Mouse (Mus musculus) embryonic fibroblast, embryonic 13.5 days (primary cell): Measurements from ENCODE around the gene Col4a2. TPM values are rescaled to one million over a fixed set of nuclear protein-coding genes. Genes with fewer than 3 reads are reported as not detected.

Experiments
- H3K27ac ChIP-seq: 2 replicates; pipeline ENCODE4 v1.5.1; 2012; ENCODE audit warnings: low read length, control low read depth, inconsistent platforms; ENCODE audit not compliant: insufficient read depth
- H3K4me1 ChIP-seq: 2 replicates; pipeline ENCODE4 v1.6.1; 2011; ENCODE audit warnings: low read length; ENCODE audit not compliant: control insufficient read depth, insufficient read depth
- H3K4me3 ChIP-seq: 2 replicates; pipeline ENCODE4 v1.5.1; 2011; ENCODE audit warnings: mild to moderate bottlenecking, control low read depth, low read length; ENCODE audit not compliant: insufficient read depth
- CTCF ChIP-seq: IDR thresholded peaks from 2 replicates; pipeline ENCODE4 v1.5.1; 2011; ENCODE audit warnings: mild to moderate bottlenecking, control low read depth, low read length, moderate library complexity, borderline replicate concordance; ENCODE audit not compliant: insufficient read depth
- POLR2A ChIP-seq: IDR thresholded peaks from 2 replicates; pipeline ENCODE4 v1.6.1; 2011; ENCODE audit warnings: low read depth, mild to moderate bottlenecking, control low read depth, low read length, moderate library complexity
- polyA plus RNA-seq: library from polyadenylated mRNA; stranded (reverse); fragments of >200 nt; gene quantifications from 2 replicates; pipeline ENCODE4 v1.2.4, GENCODE M21; 2011; ENCODE audit warnings: low read depth; ENCODE audit not compliant: missing spikeins, insufficient read length

Col4a2 gene
- polyA plus RNA-seq, 1 experiment: 282 TPM

GRCm38 (mm10) chr8:11375749-11376438 lies 63.3 kb downstream of the Col4a2 start:
- H3K27ac ChIP-seq: peak overlapping the region; percentile 69
- no peak for TF ChIP-seq POLR2A
- no peak overlapping the region for H3K4me3 ChIP-seq
- H3K4me1 ChIP-seq: peaks cover 23% of the 10 kb centered on the region

GRCm38 (mm10) chr8:11377391-11378210 lies 65.0 kb downstream of the Col4a2 start:
- TF ChIP-seq POLR2A (no peak), CTCF (no peak)
- no peak overlapping the region for H3K27ac ChIP-seq
- H3K4me3 ChIP-seq: no peak overlapping the region
- peaks cover 29% of the 10 kb centered on the region for H3K4me1 ChIP-seq

GRCm38 (mm10) chr8:11379590-11379989 lies 67.0 kb downstream of the Col4a2 start:
- H3K27ac ChIP-seq: no peak overlapping the region
- TF ChIP-seq POLR2A (no peak), CTCF (no peak)
- H3K4me1 ChIP-seq: peaks cover 28% of the 10 kb centered on the region
- no peak overlapping the region for H3K4me3 ChIP-seq

GRCm38 (mm10) chr8:11381544-11381943 lies 68.9 kb downstream of the Col4a2 start:
- TF ChIP-seq CTCF (no peak), POLR2A (no peak)
- Histone ChIP-seq H3K4me3 (no peak overlapping the region), H3K27ac (peak overlapping the region; percentile 83), H3K4me1 (peaks cover 38% of the 10 kb centered on the region)

GRCm38 (mm10) chr8:11382059-11382810 lies 69.6 kb downstream of the Col4a2 start:
- TF ChIP-seq CTCF (no peak), POLR2A (no peak)
- H3K4me3 ChIP-seq: no peak overlapping the region
- peaks cover 43% of the 10 kb centered on the region for H3K4me1 ChIP-seq
- peak overlapping the region; percentile 83 for H3K27ac ChIP-seq

GRCm38 (mm10) chr8:11382933-11383332 lies 70.3 kb downstream of the Col4a2 start:
- TF ChIP-seq CTCF (no peak), POLR2A (no peak)
- H3K4me1 ChIP-seq: peaks cover 47% of the 10 kb centered on the region
- no peak overlapping the region for H3K4me3 ChIP-seq
- peak overlapping the region; percentile 83 for H3K27ac ChIP-seq

- peak overlapping the region; percentile 83 for H3K27ac ChIP-seq
- H3K4me1 ChIP-seq: peaks cover 47% of the 10 kb centered on the region
- TF ChIP-seq CTCF (no peak), POLR2A (no peak)
- H3K4me3 ChIP-seq: no peak overlapping the region
Measured at GRCm38 (mm10) chr8:11383379-11383778, 70.8 kb downstream of the Col4a2 start.

- TF ChIP-seq POLR2A: no peak
- TF ChIP-seq CTCF: no peak
- Histone ChIP-seq H3K4me1 (peaks cover 46% of the 10 kb centered on the region), H3K27ac (peak overlapping the region; percentile 81), H3K4me3 (no peak overlapping the region)
Measured at GRCm38 (mm10) chr8:11384841-11385240, 72.2 kb downstream of the Col4a2 start.

GRCm38 (mm10) chr8:11385272-11385905 lies 72.8 kb downstream of the Col4a2 start:
- Histone ChIP-seq H3K4me1 (peaks cover 42% of the 10 kb centered on the region), H3K27ac (peak overlapping the region; percentile 81), H3K4me3 (no peak overlapping the region)
- no peak for TF ChIP-seq CTCF
- TF ChIP-seq POLR2A: no peak
